Mouse (Mus musculus): ENCODE data around the gene Rassf10. TPM values are rescaled to one million over a fixed set of nuclear protein-coding genes. Genes with fewer than 3 reads are reported as not detected.
"Not testable (repeated sequence)": the region's sequence is repeated elsewhere in the genome, so short reads cannot be mapped to it uniquely, and the experiment has no call there.

Rassf10 gene
- polyA plus RNA-seq, 1 experiment from 2014 or later, result 0.12 TPM

- no peak for DNase-seq
- Histone ChIP-seq H3K9me3 (ENCODE audit: low read length) (no peaks in the 10 kb centered on the region), H3K27ac (ENCODE audit: low read depth) (no peak overlapping the region), H3K27me3 (ENCODE audit: insufficient read depth, low read length) (0 out of 2 replicates have a peak, but pooled peaks cover 3% of the 10 kb centered on the region), H3K4me3 (ENCODE audit: low read depth, low read length) (no peak overlapping the region), H3K4me2 (ENCODE audit: low read depth, low read length) (peak overlapping the region; percentile 32; the same call in 1 of the 2 replicates), H3K9ac (replicated peaks) (no peak overlapping the region), H3K36me3 (replicated peaks; ENCODE audit: insufficient read depth, low read length) (no peaks in the 10 kb centered on the region), H3K4me1 (ENCODE audit: insufficient read depth) (no peaks in the 10 kb centered on the region)
- TF ChIP-seq CTCF (IDR thresholded peaks at IDR 0.05; ENCODE audit: low read depth) (no peak), EP300 (IDR thresholded peaks at IDR 0.05; ENCODE audit: low read depth) (no peak)
- peak; percentile 84 for ATAC-seq
- 43% methylated on average over 10 of the region's 10 CpGs for WGBS (ENCODE audit: insufficient replicate concordance)
Measured at GRCm38 (mm10) chr7:112917613-112918278, 36.0 kb upstream of the Rassf10 start.

- Histone ChIP-seq H3K36me3 (replicated peaks; ENCODE audit: insufficient read depth, low read length) (no peaks in the 10 kb centered on the region), H3K4me1 (ENCODE audit: insufficient read depth) (no peaks in the 10 kb centered on the region), H3K9ac (replicated peaks) (no peak overlapping the region), H3K4me3 (ENCODE audit: low read depth, low read length) (no peak overlapping the region), H3K9me3 (ENCODE audit: low read length) (no peaks in the 10 kb centered on the region), H3K27me3 (ENCODE audit: insufficient read depth, low read length) (0 out of 2 replicates have a peak, but pooled peaks cover 3% of the 10 kb centered on the region), H3K4me2 (ENCODE audit: low read depth, low read length) (peak overlapping the region; percentile 32; the same call in 1 of the 2 replicates), H3K27ac (ENCODE audit: low read depth) (no peak overlapping the region)
- 58% methylated on average over 22 of the region's 22 CpGs for WGBS (ENCODE audit: insufficient replicate concordance)
- TF ChIP-seq CTCF (IDR thresholded peaks at IDR 0.05; ENCODE audit: low read depth), result no peak
- no peak for TF ChIP-seq EP300 (IDR thresholded peaks at IDR 0.05; ENCODE audit: low read depth)
- DNase-seq, result peak; percentile 33
- ATAC-seq, result peak; percentile 69
Measured at GRCm38 (mm10) chr7:112918279-112918991, 35.3 kb upstream of the Rassf10 start.

GRCm38 (mm10) chr7:112919845-112920244 is 33.9 kb upstream of the Rassf10 start:
- Histone ChIP-seq H3K9ac (replicated peaks) (no peak overlapping the region), H3K4me3 (ENCODE audit: low read depth, low read length) (no peak overlapping the region), H3K4me2 (ENCODE audit: low read depth, low read length) (no peak overlapping the region), H3K36me3 (replicated peaks; ENCODE audit: insufficient read depth, low read length) (no peaks in the 10 kb centered on the region), H3K27me3 (ENCODE audit: insufficient read depth, low read length) (0 out of 2 replicates have a peak, but pooled peaks cover 3% of the 10 kb centered on the region), H3K27ac (ENCODE audit: low read depth) (no peak overlapping the region), H3K4me1 (ENCODE audit: insufficient read depth) (no peaks in the 10 kb centered on the region), H3K9me3 (ENCODE audit: low read length) (no peaks in the 10 kb centered on the region)
- WGBS (ENCODE audit: insufficient replicate concordance), result under 1% methylated on average over 4 of the region's 4 CpGs
- ATAC-seq (no peak), DNase-seq (peak; percentile 47)
- TF ChIP-seq CTCF (IDR thresholded peaks at IDR 0.05; ENCODE audit: low read depth) (peak; percentile 78), EP300 (IDR thresholded peaks at IDR 0.05; ENCODE audit: low read depth) (no peak)

GRCm38 (mm10) chr7:112922801-112923200 is 31.0 kb upstream of the Rassf10 start:
- H3K4me2 ChIP-seq (ENCODE audit: low read depth, low read length), result no peak overlapping the region
- 59% methylated on average over 4 of the region's 4 CpGs for WGBS (ENCODE audit: insufficient replicate concordance)
- H3K27me3 ChIP-seq (ENCODE audit: insufficient read depth, low read length), result 0 out of 2 replicates have a peak, but pooled peaks cover 3% of the 10 kb centered on the region
- ATAC-seq, result no peak
- no peak overlapping the region for H3K9ac ChIP-seq (replicated peaks)
- no peaks in the 10 kb centered on the region for H3K4me1 ChIP-seq (ENCODE audit: insufficient read depth)
- H3K9me3 ChIP-seq (ENCODE audit: low read length), result no peaks in the 10 kb centered on the region
- H3K4me3 ChIP-seq (ENCODE audit: low read depth, low read length), result no peak overlapping the region
- no peak overlapping the region for H3K27ac ChIP-seq (ENCODE audit: low read depth)
- no peaks in the 10 kb centered on the region for H3K36me3 ChIP-seq (replicated peaks; ENCODE audit: insufficient read depth, low read length)
- no peak for TF ChIP-seq CTCF (IDR thresholded peaks at IDR 0.05; ENCODE audit: low read depth)
- TF ChIP-seq EP300 (IDR thresholded peaks at IDR 0.05; ENCODE audit: low read depth), result no peak
- no peak for DNase-seq

GRCm38 (mm10) chr7:112923712-112924111 is 30.1 kb upstream of the Rassf10 start:
- Histone ChIP-seq H3K36me3 (replicated peaks; ENCODE audit: insufficient read depth, low read length) (no peaks in the 10 kb centered on the region), H3K27me3 (ENCODE audit: insufficient read depth, low read length) (no peaks in the 10 kb centered on the region), H3K27ac (ENCODE audit: low read depth) (no peak overlapping the region), H3K4me3 (ENCODE audit: low read depth, low read length) (no peak overlapping the region), H3K4me2 (ENCODE audit: low read depth, low read length) (no peak overlapping the region), H3K9ac (replicated peaks) (no peak overlapping the region), H3K4me1 (ENCODE audit: insufficient read depth) (no peaks in the 10 kb centered on the region), H3K9me3 (ENCODE audit: low read length) (no peaks in the 10 kb centered on the region)
- WGBS (ENCODE audit: insufficient replicate concordance), result 73% methylated on average over 3 of the region's 3 CpGs
- TF ChIP-seq CTCF (IDR thresholded peaks at IDR 0.05; ENCODE audit: low read depth), result no peak
- no peak for TF ChIP-seq EP300 (IDR thresholded peaks at IDR 0.05; ENCODE audit: low read depth)
- no peak for DNase-seq
- no peak for ATAC-seq

GRCm38 (mm10) chr7:112930669-112931068 is 23.1 kb upstream of the Rassf10 start:
- 38% methylated on average over 7 of the region's 7 CpGs for WGBS (ENCODE audit: insufficient replicate concordance)
- Histone ChIP-seq H3K36me3 (replicated peaks; ENCODE audit: insufficient read depth, low read length) (no peaks in the 10 kb centered on the region), H3K4me1 (ENCODE audit: insufficient read depth) (no peaks in the 10 kb centered on the region; the same call in 1 of the 2 replicates), H3K4me3 (ENCODE audit: low read depth, low read length) (no peak overlapping the region), H3K4me2 (ENCODE audit: low read depth, low read length) (no peak overlapping the region), H3K9ac (replicated peaks) (no peak overlapping the region), H3K9me3 (ENCODE audit: low read length) (no peaks in the 10 kb centered on the region), H3K27ac (ENCODE audit: low read depth) (no peak overlapping the region), H3K27me3 (ENCODE audit: insufficient read depth, low read length) (no peaks in the 10 kb centered on the region)
- no peak for ATAC-seq
- DNase-seq, result no peak
- TF ChIP-seq EP300 (IDR thresholded peaks at IDR 0.05; ENCODE audit: low read depth), result no peak
- no peak for TF ChIP-seq CTCF (IDR thresholded peaks at IDR 0.05; ENCODE audit: low read depth)

- not testable (repeated sequence) for H3K4me3 ChIP-seq (ENCODE audit: low read depth, low read length); H3K27me3 ChIP-seq (ENCODE audit: insufficient read depth, low read length); ATAC-seq; H3K27ac ChIP-seq (ENCODE audit: low read depth); H3K4me2 ChIP-seq (ENCODE audit: low read depth, low read length); DNase-seq; H3K9me3 ChIP-seq (ENCODE audit: low read length); H3K9ac ChIP-seq (replicated peaks); H3K4me1 ChIP-seq (ENCODE audit: insufficient read depth); H3K36me3 ChIP-seq (replicated peaks; ENCODE audit: insufficient read depth, low read length)
- WGBS (ENCODE audit: insufficient replicate concordance), result 29% methylated on average over 5 of the region's 5 CpGs
Measured at GRCm38 (mm10) chr7:112935876-112936275, 17.9 kb upstream of the Rassf10 start.
